Mouse (Mus musculus): Measurements from ENCODE around the gene Prpf4b.
"Not testable (repeated sequence)": the region's sequence is repeated elsewhere in the genome, so short reads cannot be mapped to it uniquely, and the experiment has no call there.

Gene Prpf4b

DNA sequence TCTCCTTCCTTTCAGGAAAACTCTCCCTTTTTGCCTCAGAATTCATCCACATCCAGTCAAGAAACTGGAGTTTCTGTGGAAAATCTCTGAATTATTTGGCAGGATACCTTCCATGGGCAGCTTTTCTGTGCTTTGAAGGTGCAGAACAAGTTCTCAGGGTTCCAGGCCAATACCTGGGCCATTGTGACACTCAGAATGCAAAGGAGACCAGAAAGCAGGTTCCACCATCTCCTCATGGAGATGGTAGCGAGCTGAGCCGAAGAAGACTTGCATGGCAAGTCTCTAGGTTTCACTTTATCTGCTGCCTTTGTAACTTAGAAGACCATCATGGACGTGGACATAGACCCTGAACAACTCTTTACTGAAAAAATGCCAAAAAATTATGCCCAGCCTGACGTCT lies 49.1 kb downstream of the Prpf4b start, which contains the start of the genes Fam217a and 4933417A18Rik:
TSS of gene Fam217a (minus strand) at position 101 of the 400 bp plus-strand sequence.
TSS of gene 4933417A18Rik (plus strand) at position 200 of the 400 bp plus-strand sequence.
- in situ Hi-C loops (cut with MboI; ENCODE audit: low sequenced_read_pairs) = no loop called here

DNA sequence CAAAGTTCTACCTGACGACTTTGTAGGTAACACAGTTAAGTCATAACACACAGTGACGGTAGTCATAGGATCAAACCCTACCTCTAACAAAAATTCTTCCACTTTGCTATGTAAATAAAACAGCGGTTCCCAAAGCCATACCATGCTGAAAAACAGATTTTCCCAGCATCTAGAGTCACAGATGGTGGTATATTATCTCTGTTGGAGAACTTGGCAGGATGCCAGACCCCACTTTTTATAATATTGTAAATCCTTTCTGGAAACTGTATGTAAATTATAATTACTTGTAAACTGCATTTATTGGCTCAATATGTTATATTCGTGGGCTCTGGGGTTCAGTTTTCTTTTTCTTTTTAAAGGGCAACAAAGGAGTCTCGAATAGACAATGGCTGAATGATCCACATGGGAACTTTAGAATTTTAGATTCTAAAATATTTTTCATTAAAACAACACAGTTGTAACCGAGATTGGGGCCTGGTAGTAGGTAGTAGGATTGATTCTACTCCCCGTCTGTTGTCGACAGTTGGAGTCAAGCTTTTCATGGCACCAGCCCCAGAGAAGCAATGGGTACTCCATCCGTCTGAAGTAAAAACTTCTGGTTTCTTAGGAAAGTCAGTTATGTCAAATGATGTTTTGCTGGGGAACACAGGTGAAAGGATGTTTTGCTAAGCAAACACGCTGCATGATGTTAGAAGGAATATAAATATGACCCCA lies 60.0 kb downstream of the Prpf4b start:
- in situ Hi-C loops (cut with MboI; ENCODE audit: low sequenced_read_pairs) = no loop called here

DNA sequence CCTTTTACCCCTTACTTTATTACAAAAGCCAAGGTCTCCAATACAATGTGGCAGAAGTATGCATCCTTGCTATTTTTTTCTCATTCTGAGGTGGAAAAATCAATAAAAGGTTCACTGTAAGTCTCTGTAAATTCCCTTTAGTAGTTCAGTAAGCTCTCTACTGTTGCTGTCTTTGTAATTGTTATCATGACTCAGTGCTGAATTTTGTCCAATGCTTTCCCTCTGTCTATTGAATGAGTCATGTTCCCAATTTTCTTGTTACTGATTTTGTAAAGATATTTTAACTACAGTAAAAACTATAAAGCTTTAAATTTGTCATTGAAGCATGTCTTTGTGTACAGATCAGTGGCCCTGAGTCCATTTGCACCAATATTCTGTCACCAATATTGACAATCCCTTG lies 67.3 kb downstream of the Prpf4b start:
- in situ Hi-C loops (cut with MboI; ENCODE audit: low sequenced_read_pairs) = no loop called here

DNA sequence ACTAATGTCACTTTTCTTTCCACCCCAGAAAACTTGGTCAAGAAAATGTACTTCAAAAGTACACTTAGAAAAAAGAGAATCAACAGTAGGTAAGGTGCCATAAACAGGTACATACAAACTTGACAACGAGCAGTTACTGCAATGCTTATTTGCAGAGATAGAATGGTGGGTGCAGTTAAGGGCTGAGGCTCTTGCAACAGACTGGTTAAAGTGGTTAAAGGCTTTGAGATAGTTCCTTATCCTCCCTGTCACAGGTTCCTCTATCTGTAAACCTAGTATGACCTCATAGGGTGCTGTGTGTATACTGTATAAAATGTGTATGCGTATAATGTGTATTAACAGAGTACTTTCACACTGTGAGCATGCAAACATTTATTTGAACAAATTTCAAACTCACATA lies 76.3 kb downstream of the Prpf4b start:
- in situ Hi-C loops (cut with MboI; ENCODE audit: low sequenced_read_pairs) = not testable (repeated sequence)
